Mouse (Mus musculus) liver, postnatal 0 days (tissue): ENCODE measurements around the gene Magoh.

Experiments used
- CTCF ChIP-seq: sonication (generic); IDR thresholded peaks from 2 replicates; pipeline ENCODE4 v1.5.1; 2016; ENCODE audit warnings: antibody characterized with exemption, low read depth
- EP300 ChIP-seq: IDR thresholded peaks from 2 replicates; pipeline ENCODE4 v1.6.1; 2016; ENCODE audit warnings: antibody characterized with exemption, low read depth, mild to moderate bottlenecking

GRCm38 (mm10) chr4:107899211-107899927 is 19.8 kb downstream of the Magoh start:
- TF ChIP-seq CTCF = no peak
- peak; percentile 62 for TF ChIP-seq EP300
